Mouse (Mus musculus) gonadal fat pad, adult 2 months (tissue): ENCODE data around the gene Prss43. TPM values are rescaled to one million over a fixed set of nuclear protein-coding genes. Genes with fewer than 3 reads are reported as not detected.

Experiments used
- polyA plus RNA-seq: library from polyadenylated mRNA; depleted of rRNA; stranded (reverse); fragments of >200 nt; gene quantifications from 2 replicates; pipeline ENCODE4 v1.2.3, GENCODE M21; 2012; rRNA removed

The Prss43 gene
- polyA plus RNA-seq, 1 experiment, result 0.07 TPM

Other genes with a start within 250 kb of the Prss43 start
- 15.7 and 21.3 TPM in 2 replicates for gene Nradd, start 202.2 kb upstream of the Prss43 start, polyA plus RNA-seq
- gene Nbeal2, start 172.5 kb upstream of the Prss43 start, polyA plus RNA-seq, result 18.7 and 23.3 TPM in 2 replicates
- 55.8 and 81.8 TPM in 2 replicates for gene Ccdc12, start 170.2 kb upstream of the Prss43 start, polyA plus RNA-seq
- gene Myl3, start 84.8 kb upstream of the Prss43 start, polyA plus RNA-seq, result 0.63 TPM in 1 of 2 replicates, not detected in the other
- gene Pth1r, start 79.5 kb upstream of the Prss43 start, polyA plus RNA-seq, result 24.3 and 35.6 TPM in 2 replicates
- gene Prss42, start 28.5 kb upstream of the Prss43 start, polyA plus RNA-seq, result 0.07 and 0.19 TPM in 2 replicates
- gene Prss44, start 12.7 kb upstream of the Prss43 start, polyA plus RNA-seq, result not detected in 2 replicates
- 0.36 TPM in 1 of 2 replicates, not detected in the other for gene Prss45, start 7.9 kb downstream of the Prss43 start, polyA plus RNA-seq
- gene Prss46, start 17.8 kb downstream of the Prss43 start, polyA plus RNA-seq, result 0.15 and 0.24 TPM in 2 replicates
- gene Prss50, start 31.3 kb downstream of the Prss43 start, polyA plus RNA-seq, result not detected in 2 replicates
- gene Als2cl, start 53.2 kb downstream of the Prss43 start, polyA plus RNA-seq, result 17.7 and 24.0 TPM in 2 replicates
- 0.88 and 1.3 TPM in 2 replicates for gene Tmie, start 53.4 kb downstream of the Prss43 start, polyA plus RNA-seq
- gene Fam240a, start 90.2 kb downstream of the Prss43 start, polyA plus RNA-seq, result not detected in 2 replicates
- 0.43 TPM in 1 of 2 replicates, not detected in the other for gene Tdgf1, start 119.5 kb downstream of the Prss43 start, polyA plus RNA-seq
- 0.05 TPM in 1 of 2 replicates, not detected in the other for gene Lrrc2, start 124.9 kb downstream of the Prss43 start, polyA plus RNA-seq
- 4.6 and 4.7 TPM in 2 replicates for gene Rtp3, start 163.9 kb downstream of the Prss43 start, polyA plus RNA-seq
- gene Ltf, start 192.6 kb downstream of the Prss43 start, polyA plus RNA-seq, result 13.8 and 92.0 TPM in 2 replicates
- 3.1 and 5.0 TPM in 2 replicates for gene Ccrl2, start 230.8 kb downstream of the Prss43 start, polyA plus RNA-seq